Mouse (Mus musculus) left cerebral cortex, postnatal 4 days (tissue): ENCODE measurements around the gene Arhgef12. TPM values are rescaled to one million over a fixed set of nuclear protein-coding genes. Genes with fewer than 3 reads are reported as not detected.
"Not testable (repeated sequence)": the region's sequence is repeated elsewhere in the genome, so short reads cannot be mapped to it uniquely, and the experiment has no call there.

ENCODE experiments used
- DNase-seq: peaks from one replicate; pipeline ENCODE4 v3.0.0-alpha.2; 2022
- intact Hi-C: fragments of 180-260 bp; cut with DNase I; formaldehyde crosslinking; loops from one replicate; pipeline ENCODE4 v1.15.1; 2025
- total RNA-seq, 2 experiments: library from RNA; stranded (reverse); gene quantifications; 2 replicates each; pipeline ENCODE4 v1.2.3; 2021

Arhgef12 gene
- total RNA-seq, 2 experiments from 2014 or later = 185 to 199 TPM

GRCm38 (mm10) chr9:43015366-43015765 is 91.7 kb downstream of the Arhgef12 start:
- no peak for DNase-seq
- intact Hi-C loops = no loop called here

- intact Hi-C loops = no loop called here
- no peak for DNase-seq
Measured at GRCm38 (mm10) chr9:43014886-43015285, 92.2 kb downstream of the Arhgef12 start.

DNA sequence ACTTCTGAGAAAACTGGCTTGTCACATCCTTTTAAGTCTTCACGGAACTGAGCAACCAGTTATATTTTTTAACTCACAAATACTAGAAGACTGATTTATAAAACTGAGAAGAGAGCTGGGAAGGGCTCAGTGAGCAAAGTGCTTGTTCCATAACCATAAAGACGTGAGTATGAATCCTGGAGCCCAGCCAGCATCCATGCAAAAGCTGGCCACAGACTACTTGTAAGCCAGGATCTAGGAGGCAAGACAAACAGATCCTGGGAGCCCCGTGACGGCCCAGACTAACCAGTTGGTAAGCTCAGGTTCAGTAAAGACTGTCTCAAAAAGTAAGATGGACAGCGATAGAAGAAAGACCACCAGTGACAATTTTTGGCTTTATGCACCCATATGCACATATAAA is 94.5 kb downstream of the Arhgef12 start:
- intact Hi-C loops = no loop called here
- DNase-seq = peak; percentile 8

DNA sequence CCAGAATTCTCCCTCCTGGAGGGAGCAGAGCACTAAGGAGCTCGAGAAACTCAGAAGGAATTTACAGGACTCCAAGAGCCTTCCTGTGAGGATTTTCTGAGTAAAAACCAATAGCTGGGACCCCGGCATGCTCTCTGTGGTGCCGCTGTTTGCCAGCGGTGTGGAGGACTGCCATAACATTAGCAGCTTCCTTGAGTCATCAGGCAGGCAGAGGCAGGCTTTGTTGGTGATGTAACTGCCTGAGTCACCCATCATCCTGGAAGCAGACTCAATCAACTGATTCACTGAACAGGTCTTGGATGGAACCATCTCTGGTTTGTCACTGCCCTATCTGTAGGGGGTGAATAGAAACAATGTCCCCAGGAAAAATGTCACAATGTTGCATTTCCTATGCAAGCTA is 96.0 kb downstream of the Arhgef12 start:
- intact Hi-C loops = no loop called here
- no peak for DNase-seq

- intact Hi-C loops = loop anchor here (5.0 to 10.0 kb wide), 2 partner anchors 208 to 281 kb away; partner anchors contain the start of gene Pou2f3
- no peak for DNase-seq
Measured at GRCm38 (mm10) chr9:43003881-43004280, 103.2 kb downstream of the Arhgef12 start.

GRCm38 (mm10) chr9:43003017-43003416 is 104.0 kb downstream of the Arhgef12 start:
- DNase-seq = no peak
- intact Hi-C loops = loop anchor here (5.0 to 10.0 kb wide), 2 partner anchors 209 to 282 kb away; partner anchors contain the start of gene Pou2f3

DNA sequence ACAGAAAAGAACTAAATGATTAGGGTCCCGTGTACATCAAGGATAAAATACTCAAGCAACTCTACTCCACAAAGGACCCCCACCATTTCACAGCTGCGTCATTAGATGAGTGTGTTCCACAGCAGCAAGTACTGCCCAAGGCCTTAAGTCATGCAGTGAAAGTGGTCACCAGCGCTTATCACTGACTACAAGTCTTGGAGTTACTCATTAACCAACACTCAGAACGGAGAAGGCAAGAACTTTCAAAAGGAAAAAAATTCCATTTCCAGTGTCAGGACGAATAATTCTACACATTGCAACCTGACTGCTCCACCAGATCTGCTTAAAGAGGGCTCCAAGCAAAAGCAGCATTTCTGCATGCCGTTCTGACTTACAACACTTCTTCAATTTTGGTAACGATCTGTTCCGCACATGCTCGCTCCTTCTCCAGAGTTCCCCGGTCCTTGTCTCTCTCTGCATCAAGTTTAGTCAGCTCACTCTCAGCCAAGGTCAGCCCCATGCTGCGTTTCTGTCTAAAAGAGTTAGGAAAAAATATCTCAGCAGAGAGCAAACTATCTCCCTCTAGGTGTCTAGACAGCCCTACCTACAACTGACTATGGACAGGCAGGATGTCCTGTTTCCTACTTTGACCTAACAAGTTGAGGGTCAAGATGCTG is 106.3 kb downstream of the Arhgef12 start:
- DNase-seq = no peak
- intact Hi-C loops = loop anchor here (1.0 to 10.0 kb wide), 3 partner anchors 105 to 284 kb away; partner anchors contain the start of gene Pou2f3

DNA sequence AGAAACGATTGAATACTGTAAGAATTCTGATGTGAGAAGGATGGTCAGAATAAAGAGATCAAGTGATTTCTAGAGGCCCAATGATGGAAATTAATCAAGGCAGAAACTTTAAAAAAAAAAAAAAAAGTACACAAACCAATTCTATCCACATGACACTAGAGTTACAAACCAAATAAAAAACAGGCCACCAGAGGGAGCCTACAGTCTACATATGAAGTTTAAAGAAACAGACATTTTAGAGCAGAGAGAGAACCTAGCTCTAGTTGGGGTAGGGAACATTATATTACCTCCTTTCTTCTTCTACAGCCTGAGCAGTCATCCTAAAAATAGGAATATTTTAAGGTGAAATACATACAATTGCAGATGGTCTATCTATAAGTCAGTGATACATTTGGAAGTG is 107.0 kb downstream of the Arhgef12 start:
- DNase-seq = no peak
- intact Hi-C loops = loop anchor here (1.0 to 10.0 kb wide), 3 partner anchors 105 to 285 kb away; partner anchors contain the start of gene Pou2f3

DNA sequence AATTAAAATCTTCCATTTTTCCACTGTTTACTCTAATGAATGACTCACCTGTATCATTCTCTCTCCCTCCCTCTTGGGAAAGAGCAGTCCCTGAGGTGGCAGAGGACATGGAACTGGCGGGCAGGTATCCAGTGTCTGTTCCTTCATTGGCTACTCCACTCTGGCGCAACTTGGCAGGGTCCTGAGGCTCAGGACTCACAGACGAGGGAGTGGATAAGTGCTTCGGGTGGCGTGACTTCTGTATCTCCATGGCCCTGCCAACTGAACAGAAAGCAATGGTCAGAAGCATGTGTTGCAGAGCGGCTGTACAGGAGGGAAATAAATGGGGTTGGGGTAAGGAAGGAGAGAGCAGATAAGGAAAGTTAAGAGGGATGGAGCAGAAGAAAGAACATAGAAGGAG is 109.5 kb downstream of the Arhgef12 start:
- DNase-seq = no peak
- intact Hi-C loops = no loop called here

DNA sequence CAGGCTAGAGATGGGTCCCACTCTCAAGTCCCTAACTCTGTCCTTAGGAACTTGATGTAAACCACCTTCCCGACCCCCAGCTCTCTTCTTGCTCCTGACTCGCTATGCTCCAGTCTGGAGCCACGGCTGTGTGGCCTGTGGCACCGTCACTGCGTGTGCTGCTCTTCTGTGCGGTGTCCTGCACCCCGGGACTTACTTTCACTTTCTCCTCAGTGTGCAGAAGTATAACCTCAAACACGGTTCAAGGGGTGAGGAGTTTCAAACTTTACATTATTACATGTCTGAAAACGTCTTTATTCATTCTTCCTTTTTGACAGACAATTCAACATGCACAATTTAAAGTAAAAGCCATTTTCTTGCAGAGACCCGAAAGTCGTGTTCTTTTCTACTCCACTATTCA is 111.7 kb downstream of the Arhgef12 start:
- DNase-seq = no peak
- intact Hi-C loops = no loop called here

DNA sequence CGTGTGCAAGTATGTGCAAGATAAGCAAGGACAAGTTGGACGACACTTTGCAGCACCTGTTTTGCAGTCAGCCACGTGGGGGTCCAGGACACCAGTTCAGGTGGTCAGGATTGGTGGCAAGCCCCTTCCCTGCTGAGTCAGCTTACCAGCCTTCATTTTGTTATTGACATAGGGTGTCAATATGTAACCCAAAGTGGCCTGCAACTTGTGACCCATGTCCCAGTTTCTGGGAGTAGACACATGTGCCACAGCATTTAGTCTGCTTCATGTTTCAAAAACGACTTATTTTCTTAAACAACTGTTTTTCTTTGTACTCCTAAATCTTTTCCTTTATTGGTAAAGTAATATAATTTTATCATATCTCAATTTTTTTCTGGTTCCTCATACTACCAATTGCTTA is 112.3 kb downstream of the Arhgef12 start:
- intact Hi-C loops = no loop called here
- no peak for DNase-seq

DNA sequence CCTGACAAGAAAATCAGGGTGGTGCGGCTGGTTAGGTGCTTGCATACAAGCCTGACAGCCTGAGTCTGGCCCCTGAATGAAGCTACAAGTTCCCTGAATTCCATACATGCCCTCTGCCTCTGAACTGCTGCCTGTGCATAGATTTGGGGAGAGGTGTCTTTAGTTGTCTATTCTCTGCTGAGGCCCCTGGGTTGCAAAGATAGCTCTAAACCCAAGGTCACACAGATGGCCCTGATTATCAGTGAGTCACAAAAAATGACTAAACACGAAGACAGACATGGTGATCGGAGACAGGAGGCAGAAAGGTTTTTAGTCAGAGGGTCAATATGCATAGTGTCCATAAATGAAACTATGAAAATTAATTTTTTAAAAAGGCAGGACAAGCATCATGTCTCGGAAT is 113.4 kb downstream of the Arhgef12 start:
- DNase-seq = no peak
- intact Hi-C loops = no loop called here

DNA sequence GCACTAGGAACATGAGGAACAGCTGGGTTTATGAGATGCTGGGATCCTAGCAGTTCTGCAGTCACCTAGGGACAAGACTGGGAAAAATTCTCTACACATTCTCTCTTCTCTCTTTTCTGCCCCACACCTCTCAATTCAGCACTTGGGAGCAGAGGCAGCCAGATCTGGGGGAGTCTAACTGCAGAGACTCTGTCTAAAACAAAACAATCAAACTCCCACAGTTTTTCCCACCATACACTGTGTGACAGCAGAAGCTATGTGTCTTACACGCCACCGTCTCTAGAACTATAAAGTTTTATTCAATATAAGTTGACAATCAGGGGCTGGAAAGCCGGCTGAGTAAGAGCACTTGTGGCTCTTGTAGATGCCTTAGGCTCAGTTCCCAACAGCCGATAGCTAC is 119.1 kb downstream of the Arhgef12 start:
- no peak for DNase-seq
- intact Hi-C loops = no loop called here

DNA sequence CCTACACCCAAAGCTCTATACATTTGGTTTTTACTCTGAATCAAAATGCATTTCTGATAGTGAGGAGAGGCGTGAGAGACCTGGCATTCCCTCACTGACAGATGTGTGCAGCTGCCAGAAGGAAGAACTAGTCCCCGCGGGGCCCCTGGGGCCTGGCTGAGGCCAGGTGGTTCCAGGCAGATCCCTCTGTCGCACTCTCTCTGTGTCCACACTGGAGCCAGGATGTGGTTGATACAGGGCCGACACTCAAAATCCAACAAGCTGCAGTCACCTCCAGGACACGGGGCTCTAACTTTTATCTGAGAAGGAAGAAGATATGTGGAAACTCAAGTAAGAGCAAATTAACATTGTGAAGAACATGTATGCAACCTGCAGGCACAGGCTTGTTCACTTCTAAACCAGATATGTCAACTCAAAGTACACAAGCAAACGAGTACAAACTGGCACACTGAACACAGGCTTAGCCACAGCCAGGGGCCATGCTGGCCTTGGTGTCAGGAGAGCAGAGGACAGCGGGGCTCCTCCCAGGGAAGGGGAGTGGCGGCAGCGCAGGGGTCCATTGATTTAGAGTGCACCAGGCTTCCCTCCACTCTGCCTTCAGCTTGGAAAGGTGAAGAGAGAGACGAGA is 138.0 kb downstream of the Arhgef12 start:
- intact Hi-C loops = loop anchor here (5.0 kb wide), 1 partner anchor 38 kb away; no protein-coding TSS in a partner anchor

DNA sequence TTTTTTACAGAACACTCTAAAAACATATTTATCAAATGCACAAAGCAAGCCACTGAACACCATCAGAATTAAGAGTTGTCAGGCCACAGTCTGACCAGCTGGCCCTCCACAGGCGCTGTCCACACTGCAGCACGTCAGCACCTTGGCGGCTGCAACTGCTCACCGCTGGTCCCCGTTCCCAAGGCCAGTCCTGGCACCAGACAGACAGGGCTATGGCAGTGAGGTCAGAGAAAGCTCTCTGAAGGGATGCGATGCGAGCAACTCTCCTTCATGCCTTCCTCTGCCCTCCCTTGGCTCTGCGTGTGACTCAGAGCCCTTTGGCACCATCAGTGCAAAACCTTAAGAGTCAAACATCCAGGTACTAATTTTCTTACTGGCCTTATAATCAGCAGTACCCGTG is 139.3 kb downstream of the Arhgef12 start:
- DNase-seq = peak; percentile 28
- intact Hi-C loops = loop anchor here (5.0 kb wide), 1 partner anchor 40 kb away; no protein-coding TSS in a partner anchor

More for the DNA sequence above, 138.0 kb downstream of the Arhgef12 start:
- DNase-seq = no peak

GRCm38 (mm10) chr9:42964809-42965208 is 142.2 kb downstream of the Arhgef12 start:
- intact Hi-C loops = loop anchor here (5.0 kb wide), 1 partner anchor 42 kb away; no protein-coding TSS in a partner anchor

DNA sequence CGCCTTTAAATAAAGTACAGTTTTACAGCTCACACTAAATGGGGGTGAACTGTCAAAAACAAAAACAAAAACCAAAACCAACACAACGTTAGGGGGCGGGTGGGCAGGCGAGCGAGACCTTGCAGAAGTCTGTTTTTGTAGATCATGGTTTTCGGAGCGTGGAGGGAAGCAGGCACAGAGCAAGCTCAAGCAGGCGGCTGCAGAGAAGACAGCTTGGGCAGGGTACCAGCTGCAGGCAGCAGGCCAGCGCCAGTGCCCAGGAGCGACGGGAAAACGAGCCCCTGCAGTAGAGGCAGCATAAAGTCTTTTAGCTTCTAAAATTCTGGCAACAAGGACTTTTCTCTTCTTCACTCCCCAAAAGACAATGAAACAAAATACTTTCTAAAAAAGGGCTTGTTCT is 142.7 kb downstream of the Arhgef12 start:
- intact Hi-C loops = no loop called here

More at GRCm38 (mm10) chr9:42964809-42965208, 142.2 kb downstream of the Arhgef12 start:
- not testable (repeated sequence) for DNase-seq

DNA sequence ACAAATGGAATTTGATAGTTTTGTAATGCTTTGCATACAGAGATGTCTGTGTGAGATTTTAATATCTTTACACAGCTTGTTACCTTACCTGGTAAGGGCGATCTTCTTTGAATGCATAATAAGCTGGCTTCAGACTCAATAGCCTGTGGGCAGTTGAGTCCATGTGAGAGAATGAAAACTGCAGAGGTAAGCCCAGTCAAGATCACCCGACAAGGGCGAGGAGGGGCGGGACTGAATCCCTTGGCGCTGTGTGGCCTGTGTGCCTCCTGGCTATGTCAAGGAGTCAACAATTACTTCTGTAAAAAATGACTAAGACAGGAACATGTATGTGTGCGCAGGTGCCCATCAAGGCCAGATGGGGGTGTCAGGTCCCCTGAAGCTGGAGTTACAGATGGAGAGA is 144.5 kb downstream of the Arhgef12 start:
- no peak for DNase-seq
- intact Hi-C loops = no loop called here

More for the DNA sequence above, 142.7 kb downstream of the Arhgef12 start:
- DNase-seq = peak; percentile 86

- peak; percentile 27 for DNase-seq
- intact Hi-C loops = no loop called here
Measured at GRCm38 (mm10) chr9:42958401-42958800, 148.6 kb downstream of the Arhgef12 start.

DNA sequence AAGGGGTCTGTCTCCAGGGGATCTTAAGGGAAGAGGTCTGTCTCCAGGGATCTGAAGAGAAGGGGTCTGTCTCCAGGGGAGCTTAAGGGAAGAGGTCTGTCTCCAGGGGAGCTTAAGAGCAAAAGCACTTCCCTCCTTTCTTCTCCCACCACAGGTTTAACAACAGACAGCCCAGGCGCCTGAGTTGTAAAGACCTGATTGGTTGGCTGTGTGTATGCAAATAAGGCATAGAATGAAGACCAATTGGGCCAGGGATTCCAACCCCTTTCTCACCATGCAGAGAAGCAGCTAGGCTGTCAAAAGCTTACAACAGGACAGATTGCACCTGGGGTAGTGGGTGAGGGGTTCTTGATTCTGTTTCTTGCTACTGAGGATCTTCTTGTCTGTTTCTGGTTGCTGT is 158.7 kb downstream of the Arhgef12 start:
- intact Hi-C loops = loop anchor here (2.0 kb wide), 1 partner anchor 626 kb away; no protein-coding TSS in a partner anchor
- no peak for DNase-seq

DNA sequence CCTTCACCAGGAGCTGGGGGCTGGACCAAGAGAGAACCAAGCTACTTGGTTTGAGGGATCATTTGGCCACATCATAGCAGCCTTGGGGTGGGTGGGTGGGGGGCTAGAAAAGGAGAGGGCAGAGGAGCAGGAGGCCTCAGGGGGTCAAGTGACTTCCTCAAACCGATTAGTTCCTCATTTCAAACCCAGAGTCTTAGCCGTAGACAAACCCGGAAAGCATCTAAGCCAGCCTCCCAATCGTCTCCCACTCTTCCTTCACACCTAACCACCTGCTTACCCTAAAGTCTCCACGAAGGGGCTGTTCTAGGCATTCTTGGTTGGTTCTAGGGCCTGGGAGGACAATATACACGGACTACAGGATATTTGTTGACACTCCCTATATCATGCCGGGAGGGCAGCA is 161.9 kb downstream of the Arhgef12 start:
- intact Hi-C loops = loop anchor here (2.0 kb wide), 1 partner anchor 394 kb away; no protein-coding TSS in a partner anchor
- DNase-seq = no peak
